Mouse (Mus musculus) forebrain, embryonic 12.5 days (tissue): ENCODE measurements around the gene Odf3b. TPM values are rescaled to one million over a fixed set of nuclear protein-coding genes. Genes with fewer than 3 reads are reported as not detected.

ENCODE experiments used
- ATAC-seq: fragments of 200-750 bp; cut with Nextera tagmentation; 2 replicates; pipeline ENCODE4 v1.8.0; 2017; ENCODE audit warnings: moderate TSS enrichment; ENCODE audit not compliant: low FRiP score
- H3K27ac ChIP-seq: fragments of 300-500 bp; sonication (generic); 2 replicates; pipeline ENCODE4 v1.5.1; 2016; ENCODE audit warnings: mild to moderate bottlenecking
- H3K27me3 ChIP-seq: fragments of 300-500 bp; sonication (generic); 2 replicates; pipeline ENCODE4 v1.6.1; 2016; ENCODE audit warnings: mild to moderate bottlenecking
- H3K36me3 ChIP-seq: fragments of 300-500 bp; sonication (generic); replicated peaks from 2 replicates; pipeline ENCODE4 v1.6.1; 2016; ENCODE audit warnings: mild to moderate bottlenecking
- H3K4me1 ChIP-seq: fragments of 300-500 bp; sonication (generic); 2 replicates; pipeline ENCODE4 v1.6.1; 2016
- H3K4me2 ChIP-seq: fragments of 300-500 bp; sonication (generic); 2 replicates; pipeline ENCODE4 v1.6.1; 2016; ENCODE audit warnings: mild to moderate bottlenecking, moderate library complexity
- H3K4me3 ChIP-seq: fragments of 300-500 bp; sonication (generic); replicated peaks from 2 replicates; pipeline ENCODE4 v1.5.1; 2016; ENCODE audit warnings: mild to moderate bottlenecking
- H3K9ac ChIP-seq: fragments of 300-500 bp; sonication (generic); 2 replicates; pipeline ENCODE4 v1.6.1; 2016; ENCODE audit warnings: mild to moderate bottlenecking
- H3K9me3 ChIP-seq: fragments of 300-500 bp; sonication (generic); 2 replicates; pipeline ENCODE4 v1.6.1; 2016
- whole genome bisulfite sequencing: fragments of 180-500 bp; shearing (Covaris S2); methylation state at CpG from one replicate; pipeline ENCODE4 v1.1.7; 2016; 5-methylcytosine and 5-hydroxymethylcytosine counted together
- polyA plus RNA-seq: library from polyadenylated mRNA; unstranded; fragments of >200 nt; fragmentation: Nextera tagmentation; extraction: Ambion mirVana; gene quantifications from 2 replicates; pipeline ENCODE4 v1.2.1, GENCODE M21; 2016

The Odf3b gene
- polyA plus RNA-seq, 1 experiment from 2014 or later, result 1.1 TPM

- 93% methylated on average over 12 of the region's 12 CpGs for WGBS
- H3K4me1 ChIP-seq, result peaks cover 27% of the 10 kb centered on the region
- H3K27me3 ChIP-seq, result no peaks in the 10 kb centered on the region
- 0 out of 2 replicates have a peak overlapping the region, but pooled peaks have one; percentile 17 for H3K9ac ChIP-seq
- no peak overlapping the region for H3K4me3 ChIP-seq
- H3K9me3 ChIP-seq, result no peaks in the 10 kb centered on the region
- H3K36me3 ChIP-seq, result peaks cover 42% of the 10 kb centered on the region
- H3K4me2 ChIP-seq, result no peak overlapping the region
- ATAC-seq, result no peak
- H3K27ac ChIP-seq, result no peak overlapping the region
These were observed 26.3 kb downstream of the Odf3b start for GRCm38 (mm10) chr15:89352795-89353194.

DNA sequence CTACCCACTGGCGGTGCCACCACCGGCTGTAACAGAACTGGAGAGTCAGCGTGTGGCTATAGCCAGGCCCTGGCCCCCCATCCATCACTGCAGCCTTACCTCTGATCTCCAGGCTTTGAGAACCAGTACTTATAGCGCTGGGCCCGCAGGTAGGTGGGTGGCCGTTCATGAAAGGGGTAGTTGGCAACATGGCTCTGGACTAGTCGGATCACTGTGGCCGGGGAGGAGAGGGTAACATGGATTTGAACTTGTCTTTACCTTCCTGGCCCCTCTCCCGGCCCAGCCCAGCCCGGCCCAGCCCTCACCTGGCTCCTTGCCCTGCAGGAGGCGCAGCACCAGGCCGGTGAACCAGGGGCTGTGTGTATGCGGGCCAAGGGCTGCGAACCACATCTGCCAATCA is 27.0 kb downstream of the Odf3b start:
- Histone ChIP-seq H3K27ac (no peak overlapping the region), H3K36me3 (peaks cover 42% of the 10 kb centered on the region), H3K4me3 (no peak overlapping the region), H3K4me1 (peaks cover 20% of the 10 kb centered on the region), H3K9ac (no peak overlapping the region), H3K9me3 (no peaks in the 10 kb centered on the region), H3K27me3 (no peaks in the 10 kb centered on the region), H3K4me2 (no peak overlapping the region)
- WGBS, result 94% methylated on average over 14 of the region's 14 CpGs
- ATAC-seq, result no peak

GRCm38 (mm10) chr15:89351302-89351701 is 27.8 kb downstream of the Odf3b start:
- H3K9ac ChIP-seq, result no peak overlapping the region
- no peaks in the 10 kb centered on the region for H3K27me3 ChIP-seq
- H3K4me2 ChIP-seq, result no peak overlapping the region
- no peaks in the 10 kb centered on the region for H3K9me3 ChIP-seq
- ATAC-seq, result no peak
- 89% methylated on average over 15 of the region's 15 CpGs for WGBS
- no peak overlapping the region for H3K27ac ChIP-seq
- peaks cover 18% of the 10 kb centered on the region for H3K4me1 ChIP-seq
- H3K4me3 ChIP-seq, result no peak overlapping the region
- H3K36me3 ChIP-seq, result peaks cover 42% of the 10 kb centered on the region

DNA sequence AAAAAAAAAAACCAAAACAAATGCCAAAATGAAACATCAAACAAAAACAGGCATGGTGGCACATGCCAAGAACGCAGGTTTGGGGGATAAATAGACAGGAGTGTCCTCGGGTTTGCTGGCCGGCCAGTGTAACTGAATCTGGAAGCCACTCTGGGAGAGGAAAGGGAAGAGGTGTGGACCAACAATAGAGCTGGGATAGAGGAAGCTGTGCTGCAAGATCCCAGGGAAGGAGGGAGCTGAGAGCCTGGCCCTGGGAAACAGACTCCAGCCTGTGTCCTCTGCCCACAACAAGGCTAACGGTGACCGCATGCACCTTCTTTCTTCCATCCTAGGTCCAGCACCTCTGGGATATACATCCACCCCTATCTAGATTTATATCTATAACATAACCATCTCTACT is 28.6 kb downstream of the Odf3b start:
- Histone ChIP-seq H3K4me2 (no peak overlapping the region), H3K4me3 (no peak overlapping the region), H3K27ac (no peak overlapping the region), H3K36me3 (peaks cover 42% of the 10 kb centered on the region), H3K9me3 (no peaks in the 10 kb centered on the region), H3K9ac (no peak overlapping the region), H3K27me3 (no peaks in the 10 kb centered on the region), H3K4me1 (peaks cover 18% of the 10 kb centered on the region)
- no peak for ATAC-seq
- WGBS, result 87% methylated on average over 5 of the region's 5 CpGs

DNA sequence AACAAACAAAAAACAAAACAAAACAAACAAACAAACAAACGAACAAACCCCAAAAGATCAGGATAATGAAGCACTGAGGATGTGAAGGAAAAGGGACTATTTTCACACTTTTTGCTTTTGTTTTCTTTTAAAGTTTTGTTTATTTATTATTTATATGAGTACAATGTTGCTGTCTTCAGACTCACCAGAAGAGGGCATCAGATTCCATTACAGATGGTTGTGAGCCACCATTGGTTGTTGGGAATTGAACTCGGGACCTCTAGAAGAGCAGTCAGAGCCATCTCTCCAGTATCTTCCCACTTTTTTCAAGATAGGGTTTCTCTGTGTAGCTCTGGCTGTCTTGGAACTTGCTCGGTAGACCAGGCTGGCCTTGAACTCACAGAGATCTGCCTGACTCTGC is 35.8 kb downstream of the Odf3b start:
- H3K27me3 ChIP-seq, result no peaks in the 10 kb centered on the region
- no peak overlapping the region for H3K4me3 ChIP-seq
- no peaks in the 10 kb centered on the region for H3K36me3 ChIP-seq
- H3K9me3 ChIP-seq, result no peaks in the 10 kb centered on the region
- WGBS, result 85% methylated on average over 3 of the region's 3 CpGs
- no peak overlapping the region for H3K27ac ChIP-seq
- no peak for ATAC-seq
- no peak overlapping the region for H3K4me2 ChIP-seq
- H3K4me1 ChIP-seq, result no peaks in the 10 kb centered on the region
- no peak overlapping the region for H3K9ac ChIP-seq

DNA sequence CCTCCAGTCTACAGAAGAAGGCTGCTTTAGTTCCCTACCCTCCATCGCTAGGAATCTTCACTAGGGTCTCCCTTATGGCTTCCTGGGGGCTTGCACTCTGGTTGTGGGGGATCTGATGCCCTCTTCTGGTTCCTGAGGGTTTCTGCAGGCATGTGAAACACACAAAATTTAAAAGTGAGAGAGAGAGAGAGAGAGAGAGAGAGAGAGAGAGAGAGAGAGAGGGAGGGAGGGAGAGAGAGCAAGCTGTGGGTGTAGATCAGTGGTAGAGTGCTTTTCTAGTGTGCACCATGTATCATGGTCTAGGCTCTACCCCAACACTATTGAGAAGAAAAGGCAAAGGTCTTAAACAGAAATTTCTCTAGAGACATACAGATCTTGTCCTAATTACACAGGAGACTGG is 37.4 kb downstream of the Odf3b start:
- Histone ChIP-seq H3K36me3 (no peaks in the 10 kb centered on the region), H3K9ac (no peak overlapping the region), H3K27me3 (no peaks in the 10 kb centered on the region), H3K4me3 (no peak overlapping the region), H3K27ac (no peak overlapping the region), H3K4me2 (no peak overlapping the region), H3K4me1 (no peaks in the 10 kb centered on the region), H3K9me3 (no peaks in the 10 kb centered on the region)
- ATAC-seq, result no peak
- WGBS, result 36% methylated on average over 1 of the region's 1 CpGs

DNA sequence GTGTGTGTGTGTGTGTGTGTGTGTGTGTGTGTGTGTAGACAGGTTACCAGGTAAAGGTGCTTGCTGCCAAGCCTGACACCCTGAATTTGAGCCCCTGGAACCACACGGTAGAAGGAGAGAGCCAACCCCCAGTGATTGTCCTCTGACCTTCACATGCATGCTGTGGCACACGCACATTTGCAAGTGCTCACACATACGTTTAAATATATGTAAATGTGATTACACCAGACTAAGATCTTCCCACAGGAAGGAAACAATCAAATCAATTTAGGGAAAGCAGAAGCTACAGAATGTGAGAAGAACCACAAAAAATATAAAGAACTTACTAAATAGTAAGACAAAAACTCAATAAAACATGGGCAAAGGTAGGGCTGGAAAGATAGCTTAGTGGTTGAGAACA is 38.9 kb downstream of the Odf3b start:
- WGBS, result 89% methylated on average over 3 of the region's 3 CpGs
- no peak for ATAC-seq
- H3K36me3 ChIP-seq, result no peaks in the 10 kb centered on the region
- no peaks in the 10 kb centered on the region for H3K9me3 ChIP-seq
- H3K4me3 ChIP-seq, result no peak overlapping the region
- H3K27ac ChIP-seq, result no peak overlapping the region
- H3K4me2 ChIP-seq, result no peak overlapping the region
- H3K9ac ChIP-seq, result no peak overlapping the region
- H3K4me1 ChIP-seq, result no peaks in the 10 kb centered on the region
- H3K27me3 ChIP-seq, result no peaks in the 10 kb centered on the region

- no peak overlapping the region for H3K9ac ChIP-seq
- H3K36me3 ChIP-seq, result no peaks in the 10 kb centered on the region
- no peak for ATAC-seq
- no peak overlapping the region for H3K4me3 ChIP-seq
- WGBS, result 85% methylated on average over 2 of the region's 2 CpGs
- H3K9me3 ChIP-seq, result no peaks in the 10 kb centered on the region
- no peaks in the 10 kb centered on the region for H3K27me3 ChIP-seq
- H3K4me1 ChIP-seq, result no peaks in the 10 kb centered on the region
- H3K4me2 ChIP-seq, result no peak overlapping the region
- no peak overlapping the region for H3K27ac ChIP-seq
These were observed 39.4 kb downstream of the Odf3b start for GRCm38 (mm10) chr15:89339696-89340095.

- Histone ChIP-seq H3K27me3 (no peaks in the 10 kb centered on the region), H3K4me3 (no peak overlapping the region), H3K9ac (no peak overlapping the region), H3K4me2 (no peak overlapping the region), H3K9me3 (no peaks in the 10 kb centered on the region), H3K36me3 (no peaks in the 10 kb centered on the region), H3K27ac (no peak overlapping the region), H3K4me1 (no peaks in the 10 kb centered on the region)
- 86% methylated on average over 14 of the region's 14 CpGs for WGBS
- no peak for ATAC-seq
These were observed 42.7 kb downstream of the Odf3b start for GRCm38 (mm10) chr15:89336422-89336821.

- Histone ChIP-seq H3K36me3 (no peaks in the 10 kb centered on the region), H3K27me3 (no peaks in the 10 kb centered on the region), H3K4me3 (no peak overlapping the region), H3K4me2 (no peak overlapping the region), H3K4me1 (no peaks in the 10 kb centered on the region), H3K27ac (no peak overlapping the region), H3K9ac (no peak overlapping the region), H3K9me3 (no peaks in the 10 kb centered on the region)
- WGBS, result 85% methylated on average over 17 of the region's 17 CpGs
- no peak for ATAC-seq
These were observed 44.1 kb downstream of the Odf3b start for GRCm38 (mm10) chr15:89334774-89335537.

DNA sequence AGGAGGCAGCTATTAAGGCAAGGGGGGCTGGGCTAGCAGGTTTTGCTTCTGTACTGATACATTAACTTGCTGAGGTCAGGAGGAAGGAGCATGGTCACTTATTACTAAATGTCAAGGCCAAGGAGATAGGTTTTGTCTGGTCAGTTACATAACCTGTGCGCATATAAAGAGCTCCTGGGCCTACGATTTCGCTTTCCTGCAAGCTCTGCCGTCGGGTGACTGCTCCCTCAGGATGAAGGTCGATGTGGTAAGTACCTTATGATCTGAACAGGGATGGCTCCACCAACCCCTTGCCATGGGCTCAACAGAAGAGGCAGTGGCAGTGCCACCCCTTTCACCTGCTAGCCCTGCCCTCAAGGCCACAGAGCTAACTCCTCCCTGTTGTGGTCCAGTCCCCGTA is 44.8 kb downstream of the Odf3b start, which contains the start of gene Miox:
Gene Miox (plus strand): TSS at position 128 of the 400 bp plus-strand sequence.
- Histone ChIP-seq H3K4me3 (no peak within 1 kb of the TSS), H3K27me3 (no peaks in the 10 kb centered on the region), H3K27ac (no peak within 1 kb of the TSS), H3K36me3 (no peaks in the 10 kb centered on the region), H3K4me1 (no peaks in the 10 kb centered on the region), H3K9me3 (no peaks in the 10 kb centered on the region), H3K4me2 (no peak within 1 kb of the TSS), H3K9ac (no peak within 1 kb of the TSS)
- no peak for ATAC-seq
- 90% methylated on average over 7 of the region's 7 CpGs for WGBS
